Mouse (Mus musculus): ENCODE data around the gene Lrp4.

GRCm38 (mm10) chr2:91461341-91461740, 4.0 kb downstream of the Lrp4 start:
- TF ChIP-seq CTCF (conservative IDR thresholded peaks at IDR 0.05; ENCODE audit: low read length): no peak
- TF ChIP-seq POU5F1 (IDR thresholded peaks at IDR 0.05; ENCODE audit: borderline replicate concordance, low read length): no peak

All from E14TG2a.4 (cell line).